Mouse (Mus musculus) C2C12 (cell line): ENCODE results near the gene Cacna1c.

Experiments
- CEBPB ChIP-seq: IDR thresholded peaks from one replicate; pipeline ENCODE4 v1.6.1; 2011; ENCODE audit warnings: low read depth, mild to moderate bottlenecking, control low read depth, moderate library complexity
- CTCF ChIP-seq: IDR thresholded peaks from one replicate; pipeline ENCODE4 v1.5.1; 2011; ENCODE audit not compliant: control insufficient read depth, insufficient read depth, insufficient read length
- FOSL1 ChIP-seq: IDR thresholded peaks from one replicate; pipeline ENCODE4 v1.8.0; 2011; ENCODE audit warnings: mild to moderate bottlenecking, low read length; ENCODE audit not compliant: poor library complexity, insufficient read depth, severe bottlenecking
- MAX ChIP-seq: IDR thresholded peaks from one replicate; pipeline ENCODE4 v1.6.1; 2011; ENCODE audit warnings: mild to moderate bottlenecking, control low read depth
- MYOD1 ChIP-seq: IDR thresholded peaks from one replicate; pipeline ENCODE4 v1.6.1; 2011; ENCODE audit warnings: low read depth; ENCODE audit not compliant: control insufficient read depth, insufficient read length
- MYOG ChIP-seq: IDR thresholded peaks from one replicate; pipeline ENCODE4 v1.6.1; 2011; ENCODE audit not compliant: control insufficient read depth, insufficient read length; ENCODE audit errors: extremely low read depth
- USF1 ChIP-seq: IDR thresholded peaks from one replicate; pipeline ENCODE4 v1.6.1; 2011; ENCODE audit warnings: low read depth, mild to moderate bottlenecking, control low read depth, moderate library complexity

DNA sequence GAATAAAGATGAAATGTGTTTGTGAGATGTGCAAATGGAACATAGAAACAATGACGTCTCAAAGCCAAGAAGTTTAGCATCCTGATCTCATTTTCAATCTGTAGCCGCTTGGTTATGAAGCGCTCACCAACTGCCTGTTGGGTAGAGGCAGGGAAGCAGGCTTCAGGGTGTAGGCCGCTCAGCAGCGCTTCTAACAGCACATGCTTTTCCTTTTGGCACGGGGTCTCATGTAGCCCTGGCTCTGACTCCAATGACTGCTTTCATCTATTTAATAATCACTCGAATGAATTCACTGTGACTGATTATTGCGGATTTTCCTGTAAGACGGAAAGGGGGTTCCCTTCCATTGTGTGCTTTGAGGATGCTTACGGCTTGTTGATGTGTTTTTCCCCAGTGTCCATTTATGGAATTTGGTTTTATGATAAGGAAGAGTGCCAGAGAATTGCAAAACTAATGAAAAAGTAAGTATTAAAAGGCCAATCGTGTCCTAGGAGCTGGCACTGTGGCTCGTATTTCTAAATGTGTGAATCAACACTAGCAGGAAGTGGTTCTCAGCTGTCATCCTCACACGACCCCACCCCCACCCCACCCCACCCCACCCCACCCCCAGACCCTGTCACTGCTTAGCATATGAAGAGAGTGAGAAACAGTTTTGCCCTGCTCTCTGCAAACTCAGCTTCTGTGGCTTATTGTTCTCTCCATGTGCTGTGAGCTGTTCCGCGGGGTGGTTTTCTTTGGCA lies 2.5 kb upstream of the Cacna1c start:
- no peak for TF ChIP-seq CTCF
- TF ChIP-seq USF1: no peak
- TF ChIP-seq CEBPB: no peak
- no peak for TF ChIP-seq MAX
- TF ChIP-seq FOSL1: no peak
- TF ChIP-seq MYOG: no peak
- no peak for TF ChIP-seq MYOD1
